Mouse (Mus musculus) liver, postnatal 0 days (tissue): Measurements from ENCODE around the gene Pip4k2b.

Source experiments
- CTCF ChIP-seq: sonication (generic); IDR thresholded peaks from 2 replicates; pipeline ENCODE4 v1.5.1; 2016; ENCODE audit warnings: antibody characterized with exemption, low read depth
- EP300 ChIP-seq: IDR thresholded peaks from 2 replicates; pipeline ENCODE4 v1.6.1; 2016; ENCODE audit warnings: antibody characterized with exemption, low read depth, mild to moderate bottlenecking

DNA sequence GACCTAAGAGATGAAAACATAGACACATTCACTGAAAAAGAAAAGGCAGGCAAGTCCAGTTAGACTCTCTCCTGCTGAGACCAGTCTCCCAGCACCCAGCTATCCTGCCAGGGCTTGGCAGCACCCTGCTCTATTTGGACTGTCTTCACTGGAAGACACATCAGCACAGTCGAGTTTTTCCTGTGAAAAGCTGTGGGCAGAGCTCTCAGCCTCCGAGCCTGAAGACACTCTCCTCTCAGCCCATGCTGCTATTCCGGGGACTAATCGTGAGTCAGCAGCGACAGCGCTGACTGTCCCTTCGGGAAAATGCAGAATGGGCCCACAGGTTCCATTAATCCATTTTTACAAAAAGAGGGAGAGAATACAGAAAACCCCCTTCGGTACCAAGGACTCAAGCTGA lies 8.8 kb upstream of the Pip4k2b start:
- TF ChIP-seq CTCF (no peak), EP300 (no peak)
